Mouse (Mus musculus) liver, embryonic 13.5 days (tissue): ENCODE measurements at regions not wholly inside any gene's neighbourhood (a gene's known extent, or its start where the extent isn't known, plus 50 kb on each side); places are given as distances from the start of the nearest gene placed in this dataset.

ENCODE experiments used
- ATAC-seq: fragments of 200-750 bp; cut with Nextera tagmentation; 2 replicates; pipeline ENCODE4 v1.8.0; 2017; ENCODE audit warnings: low read depth, mild to moderate bottlenecking, moderate number of reproducible peaks, moderate library complexity
- DNase-seq: peaks from one replicate; pipeline ENCODE4 v3.0.0; 2022
- H3K27ac ChIP-seq: fragments of 300-500 bp; sonication (generic); 2 replicates; pipeline ENCODE4 v1.5.1; 2015; ENCODE audit warnings: moderate library complexity, mild to moderate bottlenecking, inconsistent platforms
- H3K27me3 ChIP-seq: fragments of 300-500 bp; sonication (generic); 2 replicates; pipeline ENCODE4 v1.6.1; 2015; ENCODE audit warnings: mild to moderate bottlenecking, inconsistent platforms
- H3K36me3 ChIP-seq: fragments of 300-500 bp; sonication (generic); 2 replicates; pipeline ENCODE4 v1.6.1; 2015; ENCODE audit warnings: mild to moderate bottlenecking, inconsistent platforms
- H3K4me1 ChIP-seq: fragments of 300-500 bp; sonication (generic); replicated peaks from 2 replicates; pipeline ENCODE4 v1.6.1; 2015; ENCODE audit warnings: inconsistent platforms
- H3K4me2 ChIP-seq: fragments of 300-500 bp; sonication (generic); 2 replicates; pipeline ENCODE4 v1.6.1; 2015; ENCODE audit warnings: inconsistent platforms, mild to moderate bottlenecking, moderate library complexity
- H3K4me3 ChIP-seq: fragments of 300-500 bp; sonication (generic); replicated peaks from 2 replicates; pipeline ENCODE4 v1.5.1; 2015; ENCODE audit warnings: mild to moderate bottlenecking, inconsistent platforms
- H3K9ac ChIP-seq: fragments of 300-500 bp; sonication (generic); 2 replicates; pipeline ENCODE4 v1.6.1; 2015; ENCODE audit warnings: mild to moderate bottlenecking, inconsistent platforms
- H3K9me3 ChIP-seq: fragments of 300-500 bp; sonication (generic); replicated peaks from 2 replicates; pipeline ENCODE4 v1.6.1; 2016; ENCODE audit warnings: inconsistent platforms
- WGBS: fragments of 180-500 bp; shearing (Covaris S2); methylation state at CpG from one replicate; pipeline ENCODE4 v1.1.7; 2015; ENCODE audit not compliant: insufficient replicate concordance; 5-methylcytosine and 5-hydroxymethylcytosine counted together

GRCm38 (mm10) chr12:110086921-110087320 lies 191.9 kb upstream of the Dio3 start:
- DNase-seq (no peak), ATAC-seq (no peak)
- H3K9ac ChIP-seq = no peak overlapping the region
- no peaks in the 10 kb centered on the region for H3K36me3 ChIP-seq
- H3K4me2 ChIP-seq = no peak overlapping the region
- 81% methylated on average over 2 of the region's 2 CpGs for WGBS
- no peaks in the 10 kb centered on the region for H3K9me3 ChIP-seq
- H3K27ac ChIP-seq = no peak overlapping the region
- H3K27me3 ChIP-seq = no peaks in the 10 kb centered on the region
- H3K4me3 ChIP-seq = no peak overlapping the region
- no peaks in the 10 kb centered on the region for H3K4me1 ChIP-seq

- no peak overlapping the region for H3K9ac ChIP-seq
- no peak for ATAC-seq
- no peak for DNase-seq
- no peaks in the 10 kb centered on the region for H3K9me3 ChIP-seq
- H3K27me3 ChIP-seq = no peaks in the 10 kb centered on the region
- H3K36me3 ChIP-seq = no peaks in the 10 kb centered on the region
- no peak overlapping the region for H3K4me2 ChIP-seq
- no peak overlapping the region for H3K4me3 ChIP-seq
- no peaks in the 10 kb centered on the region for H3K4me1 ChIP-seq
- H3K27ac ChIP-seq = no peak overlapping the region
Observed at GRCm38 (mm10) chr12:110087812-110088211, 191.1 kb upstream of the Dio3 start.

DNA sequence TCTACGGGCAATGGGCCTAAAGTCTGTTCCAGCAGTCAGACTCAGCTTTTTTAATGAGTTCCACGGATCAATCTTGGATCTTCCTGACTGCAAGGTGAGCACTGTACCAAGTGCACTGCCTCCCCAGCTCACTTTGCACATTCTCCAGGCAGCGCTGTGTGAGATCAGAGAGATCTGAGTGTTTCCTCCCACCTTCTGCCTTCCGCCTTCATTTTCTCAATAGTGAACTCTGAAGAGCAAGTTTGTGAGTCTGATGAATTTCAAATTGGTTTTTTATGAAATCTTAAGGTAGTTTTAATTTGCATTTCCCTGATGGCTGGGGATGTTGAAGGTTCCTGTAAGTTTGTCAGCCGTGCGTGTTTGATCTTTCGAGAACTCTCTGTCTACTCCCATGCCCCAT lies 176.7 kb upstream of the Dio3 start:
- H3K9me3 ChIP-seq = no peaks in the 10 kb centered on the region
- H3K4me1 ChIP-seq = no peaks in the 10 kb centered on the region
- WGBS = 71% methylated on average over 7 of the region's 7 CpGs
- no peak overlapping the region for H3K4me3 ChIP-seq
- ATAC-seq = no peak
- no peak overlapping the region for H3K9ac ChIP-seq
- no peaks in the 10 kb centered on the region for H3K36me3 ChIP-seq
- DNase-seq = no peak
- no peak overlapping the region for H3K4me2 ChIP-seq
- H3K27ac ChIP-seq = no peak overlapping the region
- H3K27me3 ChIP-seq = no peaks in the 10 kb centered on the region

DNA sequence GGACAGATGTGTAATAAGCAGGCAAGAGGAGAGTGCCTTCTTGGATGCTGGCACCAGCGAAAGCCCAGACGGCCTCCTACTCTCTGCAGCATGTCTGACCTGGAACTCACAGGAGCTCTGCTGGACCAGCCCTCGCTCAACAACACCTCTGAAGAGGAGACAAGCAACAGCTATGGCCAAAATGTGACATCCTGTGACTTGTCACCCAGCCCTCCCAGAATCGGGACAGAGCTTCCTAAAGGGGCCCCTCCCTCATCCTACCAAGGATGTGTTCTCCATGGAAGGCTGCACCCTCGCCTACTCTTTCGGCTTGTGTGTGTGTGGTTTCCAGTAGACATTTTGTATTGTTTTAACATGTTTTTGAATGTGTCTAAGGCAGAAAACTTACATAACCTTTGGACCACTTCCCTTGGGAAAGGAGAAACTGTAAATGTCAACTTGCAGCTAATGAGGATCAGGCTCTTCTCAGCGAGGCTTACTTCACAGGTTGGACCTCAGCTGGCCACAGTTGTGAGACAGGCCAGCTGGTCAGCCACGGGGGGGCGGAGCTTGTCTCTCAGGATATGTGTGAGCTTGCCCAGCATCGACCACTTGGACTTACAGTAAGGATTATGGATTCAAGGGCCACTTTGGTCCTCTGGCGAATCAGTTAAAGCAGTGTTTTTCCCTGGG lies 166.7 kb upstream of the Dio3 start:
- H3K4me3 ChIP-seq = no peak overlapping the region
- no peak overlapping the region for H3K9ac ChIP-seq
- no peaks in the 10 kb centered on the region for H3K9me3 ChIP-seq
- no peaks in the 10 kb centered on the region for H3K4me1 ChIP-seq
- no peaks in the 10 kb centered on the region for H3K27me3 ChIP-seq
- WGBS = 51% methylated on average over 11 of the region's 11 CpGs
- no peak for DNase-seq
- no peak overlapping the region for H3K4me2 ChIP-seq
- H3K27ac ChIP-seq = no peak overlapping the region
- no peak for ATAC-seq
- no peaks in the 10 kb centered on the region for H3K36me3 ChIP-seq

DNA sequence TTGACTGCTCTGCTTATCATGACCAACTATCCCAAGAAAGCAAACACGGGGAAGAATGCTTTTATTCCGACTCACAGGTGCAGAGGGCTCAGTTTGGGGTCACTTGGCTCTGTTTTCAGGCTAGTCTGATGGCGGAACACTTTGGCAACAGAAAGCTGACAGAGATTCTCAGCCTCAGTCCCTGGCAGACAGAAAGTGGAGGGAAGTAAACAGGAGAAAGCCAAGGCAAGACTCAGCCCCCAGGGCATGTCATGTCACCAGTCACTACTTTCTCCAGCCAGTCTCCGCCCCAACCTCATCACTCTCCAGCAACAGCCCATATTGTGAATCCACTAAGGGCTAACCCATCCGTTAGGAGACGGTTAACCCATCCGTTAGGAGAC lies 166.2 kb upstream of the Dio3 start:
- no peak overlapping the region for H3K4me3 ChIP-seq
- no peaks in the 10 kb centered on the region for H3K9me3 ChIP-seq
- no peaks in the 10 kb centered on the region for H3K27me3 ChIP-seq
- no peak for ATAC-seq
- WGBS = 70% methylated on average over 7 of the region's 7 CpGs
- no peak for DNase-seq
- H3K4me1 ChIP-seq = no peaks in the 10 kb centered on the region
- H3K9ac ChIP-seq = no peak overlapping the region
- H3K27ac ChIP-seq = no peak overlapping the region
- no peaks in the 10 kb centered on the region for H3K36me3 ChIP-seq
- no peak overlapping the region for H3K4me2 ChIP-seq

GRCm38 (mm10) chr12:110120141-110120540 lies 158.7 kb upstream of the Dio3 start:
- no peak overlapping the region for H3K9ac ChIP-seq
- no peak for ATAC-seq
- H3K9me3 ChIP-seq = no peaks in the 10 kb centered on the region
- no peaks in the 10 kb centered on the region for H3K4me1 ChIP-seq
- no peak for DNase-seq
- no peak overlapping the region for H3K4me3 ChIP-seq
- no peaks in the 10 kb centered on the region for H3K36me3 ChIP-seq
- no peak overlapping the region for H3K27ac ChIP-seq
- H3K4me2 ChIP-seq = no peak overlapping the region
- H3K27me3 ChIP-seq = no peaks in the 10 kb centered on the region
- 56% methylated on average over 7 of the region's 7 CpGs for WGBS

DNA sequence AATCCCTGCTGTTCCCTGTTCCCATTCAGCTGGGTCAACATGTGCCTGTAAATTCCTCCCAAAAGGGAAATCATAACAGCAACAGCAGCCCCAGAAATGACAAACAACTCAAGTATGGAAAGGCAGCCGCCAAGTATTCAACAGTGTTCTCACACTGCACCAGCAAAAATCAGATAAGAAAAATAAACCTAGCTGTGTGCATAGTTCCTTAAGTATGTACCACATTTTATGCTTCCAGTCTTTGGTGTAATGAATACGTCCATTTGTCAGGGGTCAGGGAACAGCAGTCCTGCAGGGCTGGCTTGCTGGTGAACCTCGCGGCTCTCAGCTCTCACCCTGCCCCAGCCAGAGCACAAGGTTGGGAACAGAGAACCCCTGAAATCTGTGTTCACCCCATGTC lies 155.9 kb upstream of the Dio3 start:
- WGBS = 67% methylated on average over 4 of the region's 4 CpGs
- Histone ChIP-seq H3K9me3 (no peaks in the 10 kb centered on the region), H3K4me1 (no peaks in the 10 kb centered on the region), H3K4me3 (no peak overlapping the region), H3K4me2 (no peak overlapping the region), H3K27ac (no peak overlapping the region), H3K27me3 (no peaks in the 10 kb centered on the region), H3K36me3 (no peaks in the 10 kb centered on the region), H3K9ac (no peak overlapping the region)
- ATAC-seq = no peak
- DNase-seq = no peak

DNA sequence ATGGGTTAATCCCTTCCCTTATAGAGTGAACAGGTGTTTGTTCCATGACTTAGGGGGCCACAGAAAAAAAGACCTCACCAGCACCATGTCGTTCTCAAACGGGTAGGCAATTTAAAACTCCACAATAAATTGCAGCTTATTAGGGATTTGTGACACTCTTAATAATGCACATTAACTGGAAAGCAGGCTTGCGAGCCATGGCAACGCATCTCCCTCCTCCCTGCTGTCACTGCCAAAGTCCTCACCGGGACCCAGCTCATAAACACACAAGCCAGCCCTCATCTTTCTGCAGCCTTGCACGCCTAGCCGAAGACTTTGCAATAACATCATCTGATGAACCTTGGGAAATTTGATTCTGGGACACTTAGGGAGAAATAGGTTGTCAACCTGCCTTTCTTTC lies 152.3 kb upstream of the Dio3 start:
- Histone ChIP-seq H3K9me3 (no peaks in the 10 kb centered on the region), H3K36me3 (no peaks in the 10 kb centered on the region), H3K4me1 (no peaks in the 10 kb centered on the region), H3K27ac (no peak overlapping the region), H3K4me3 (no peak overlapping the region), H3K27me3 (no peaks in the 10 kb centered on the region), H3K4me2 (no peak overlapping the region), H3K9ac (no peak overlapping the region)
- ATAC-seq = no peak
- 77% methylated on average over 7 of the region's 7 CpGs for WGBS
- DNase-seq = no peak

- 62% methylated on average over 5 of the region's 5 CpGs for WGBS
- Histone ChIP-seq H3K9me3 (peaks cover 6% of the 10 kb centered on the region; the same call in 1 of the 2 replicates), H3K27me3 (no peaks in the 10 kb centered on the region), H3K36me3 (no peaks in the 10 kb centered on the region), H3K9ac (no peak overlapping the region), H3K4me1 (no peaks in the 10 kb centered on the region), H3K4me3 (no peak overlapping the region), H3K4me2 (no peak overlapping the region), H3K27ac (no peak overlapping the region)
- DNase-seq (no peak), ATAC-seq (no peak)
Observed at GRCm38 (mm10) chr12:110145379-110145778, 133.5 kb upstream of the Dio3 start.

DNA sequence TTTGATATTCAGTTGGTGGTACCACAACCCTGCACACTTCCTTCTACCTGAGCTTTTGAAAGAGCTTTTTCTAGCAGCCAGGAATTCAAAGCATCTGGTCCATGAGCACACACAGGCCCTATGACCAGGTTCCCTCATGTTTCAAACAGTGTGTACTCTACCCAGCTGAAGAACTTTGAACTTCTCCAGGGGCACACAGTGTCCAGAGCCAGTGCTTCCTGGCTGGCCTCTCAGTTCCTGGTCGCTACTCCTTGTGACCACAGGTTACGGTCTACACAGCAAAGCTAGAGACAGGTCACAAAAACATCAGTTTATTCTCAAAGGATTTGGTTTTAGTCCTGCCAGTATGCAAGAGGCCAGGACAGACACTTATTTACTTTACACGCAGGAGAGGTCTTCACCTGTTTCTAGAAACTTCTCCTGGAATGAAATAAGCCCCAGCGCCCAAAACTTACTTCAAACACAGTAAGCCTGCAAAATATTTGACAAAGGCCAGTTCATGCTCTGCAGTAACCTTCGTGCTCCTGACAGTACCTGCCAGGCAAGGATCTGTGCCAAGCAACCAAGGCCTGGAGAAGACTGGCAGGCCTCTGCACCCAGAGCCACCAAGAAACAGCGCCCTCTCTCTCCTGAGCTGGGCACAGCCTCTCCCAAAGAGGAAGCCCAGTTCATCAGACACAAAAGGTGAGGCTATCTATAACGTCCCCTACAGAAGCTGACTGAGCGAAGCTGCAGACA lies 124.5 kb upstream of the Dio3 start:
- ATAC-seq (peak; percentile 34; the same call in 1 of the 2 replicates), DNase-seq (no peak)
- 61% methylated on average over 8 of the region's 8 CpGs for WGBS
- Histone ChIP-seq H3K27me3 (no peaks in the 10 kb centered on the region), H3K9ac (no peak overlapping the region), H3K36me3 (no peaks in the 10 kb centered on the region), H3K4me1 (no peaks in the 10 kb centered on the region), H3K9me3 (peaks cover 4% of the 10 kb centered on the region; the same call in 1 of the 2 replicates), H3K27ac (no peak overlapping the region), H3K4me3 (no peak overlapping the region), H3K4me2 (no peak overlapping the region)

- no peak for ATAC-seq
- H3K4me3 ChIP-seq = no peak overlapping the region
- 47% methylated on average over 4 of the region's 4 CpGs for WGBS
- H3K36me3 ChIP-seq = no peaks in the 10 kb centered on the region
- H3K4me1 ChIP-seq = no peaks in the 10 kb centered on the region
- no peak overlapping the region for H3K4me2 ChIP-seq
- H3K9me3 ChIP-seq = no peaks in the 10 kb centered on the region
- no peak overlapping the region for H3K27ac ChIP-seq
- no peaks in the 10 kb centered on the region for H3K27me3 ChIP-seq
- H3K9ac ChIP-seq = no peak overlapping the region
- DNase-seq = no peak
Observed at GRCm38 (mm10) chr12:110154963-110155325, 123.9 kb upstream of the Dio3 start.

DNA sequence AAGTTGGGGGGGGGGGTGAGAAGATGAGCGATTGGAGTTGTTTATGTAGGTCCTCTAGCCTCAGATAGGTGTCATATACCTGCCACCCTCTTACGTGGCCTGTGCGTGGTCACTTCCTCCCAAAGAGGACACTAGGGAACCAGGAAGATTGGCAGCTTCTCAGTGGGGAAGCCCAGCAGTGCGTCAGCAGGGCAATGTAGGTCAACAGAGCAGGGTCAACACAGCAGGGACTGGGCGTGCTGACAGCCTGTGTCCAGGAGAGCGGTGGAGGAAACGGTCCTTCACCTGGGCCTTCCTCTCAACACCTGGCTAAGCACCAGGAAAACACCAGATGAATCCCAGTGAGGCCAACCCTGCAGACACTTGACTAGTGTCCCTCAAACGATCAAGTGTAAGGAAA lies 122.4 kb upstream of the Dio3 start:
- Histone ChIP-seq H3K4me3 (no peak overlapping the region), H3K36me3 (no peaks in the 10 kb centered on the region), H3K9ac (no peak overlapping the region), H3K27me3 (no peaks in the 10 kb centered on the region), H3K27ac (no peak overlapping the region), H3K9me3 (no peaks in the 10 kb centered on the region), H3K4me2 (no peak overlapping the region), H3K4me1 (no peaks in the 10 kb centered on the region)
- peak; percentile 53; the same call in 1 of the 2 replicates for ATAC-seq
- no peak for DNase-seq
- 45% methylated on average over 8 of the region's 8 CpGs for WGBS
